Mouse (Mus musculus) CH12.LX (cell line): Measurements from ENCODE around the gene Ndufb4. TPM values are rescaled to one million over a fixed set of nuclear protein-coding genes. Genes with fewer than 3 reads are reported as not detected.

Source experiments
- DNase-seq: peaks from one replicate; pipeline ENCODE4 v3.0.0-alpha.2; 2013; ENCODE audit errors: extremely low read depth
- H3K27ac ChIP-seq: 2 replicates; pipeline ENCODE4 v1.5.1; 2012; ENCODE audit warnings: low read depth, mild to moderate bottlenecking, control low read depth, moderate library complexity; ENCODE audit not compliant: insufficient read depth
- H3K27me3 ChIP-seq: replicated peaks from 2 replicates; pipeline ENCODE3; 2012; ENCODE audit warnings: inconsistent platforms
- H3K36me3 ChIP-seq, 2 experiments: replicated peaks in 1 of 2; 2 replicates each; pipeline versions ENCODE3 to v1.6.1; 2012; ENCODE audit warnings: inconsistent platforms in 1 of 2, low read length in 1 of 2, mild to moderate bottlenecking in 1 of 2, mixed read lengths in 1 of 2, moderate library complexity in 1 of 2; ENCODE audit not compliant: control insufficient read depth in 1 of 2, insufficient read depth in 1 of 2
- H3K4me1 ChIP-seq, 2 experiments: 2 replicates each; pipeline ENCODE4 v1.6.1; 2012; ENCODE audit warnings: inconsistent platforms in 1 of 2, moderate library complexity in 1 of 2; ENCODE audit not compliant: insufficient read depth in 2 of 2, control insufficient read depth in 1 of 2
- H3K4me2 ChIP-seq: 2 replicates; pipeline ENCODE4 v1.6.1; 2012; ENCODE audit warnings: low read depth, mild to moderate bottlenecking, control low read depth; ENCODE audit not compliant: poor library complexity, insufficient read depth, severe bottlenecking
- H3K4me3 ChIP-seq, 3 experiments: fragments of 150-350 bp in 1 of 3; sonication (generic) in 1 of 3; replicated peaks in 1 of 3; 2 replicates each; pipeline versions ENCODE3 to v1.5.1; 2011 to 2012; ENCODE audit warnings: low read depth in 2 of 3, low read length in 2 of 3, mild to moderate bottlenecking in 2 of 3, moderate library complexity in 2 of 3, control low read depth in 1 of 3, improper control_type of control experiment in 1 of 3, inconsistent platforms in 1 of 3, mixed read lengths in 1 of 3; ENCODE audit not compliant: poor library complexity in 1 of 3
- H3K79me2 ChIP-seq: replicated peaks from 2 replicates; pipeline ENCODE4 v1.6.1; 2012; ENCODE audit warnings: mild to moderate bottlenecking, moderate library complexity; ENCODE audit not compliant: control insufficient read depth, poor library complexity, insufficient read depth, severe bottlenecking; ENCODE audit errors: extremely low read depth
- H3K9ac ChIP-seq: 2 replicates; pipeline ENCODE4 v1.6.1; 2012; ENCODE audit warnings: low read depth, mild to moderate bottlenecking, control low read depth, moderate library complexity; ENCODE audit not compliant: insufficient read depth
- H3K9me3 ChIP-seq: replicated peaks from 2 replicates; pipeline ENCODE3; 2012; ENCODE audit warnings: low read length, inconsistent platforms, mixed read lengths
- BHLHE40 ChIP-seq: IDR thresholded peaks from 2 replicates; pipeline ENCODE4 v1.6.1; 2011; ENCODE audit warnings: mild to moderate bottlenecking, low read depth, low read length, improper control_type of control experiment
- CHD2 ChIP-seq: IDR thresholded peaks from 2 replicates; pipeline ENCODE4 v1.6.1; 2011; ENCODE audit warnings: low read length, improper control_type of control experiment
- E2F4 ChIP-seq: IDR thresholded peaks from 2 replicates; pipeline ENCODE4 v1.6.1; 2011; ENCODE audit warnings: low read depth, low read length, improper control_type of control experiment; ENCODE audit not compliant: insufficient replicate concordance
- ELF1 ChIP-seq: IDR thresholded peaks from 2 replicates; pipeline ENCODE4 v1.6.1; 2014; ENCODE audit warnings: low read depth, mild to moderate bottlenecking, inconsistent platforms, low read length, improper control_type of control experiment
- EP300 ChIP-seq: IDR thresholded peaks from 2 replicates; pipeline ENCODE4 v1.6.1; 2011; ENCODE audit warnings: low read length, improper control_type of control experiment
- ETS1 ChIP-seq: conservative IDR thresholded peaks from 2 replicates; pipeline ENCODE4 v1.6.1; 2012; ENCODE audit warnings: low read depth, mild to moderate bottlenecking, inconsistent platforms, low read length, improper control_type of control experiment, moderate library complexity
- GABPA ChIP-seq: IDR thresholded peaks from 2 replicates; pipeline ENCODE4 v1.6.1; 2012; ENCODE audit warnings: low read depth, low read length, improper control_type of control experiment, inconsistent platforms; ENCODE audit not compliant: insufficient replicate concordance
- HCFC1 ChIP-seq: IDR thresholded peaks from 2 replicates; pipeline ENCODE4 v1.6.1; 2012; ENCODE audit warnings: low read depth, mild to moderate bottlenecking, inconsistent platforms, low read length, improper control_type of control experiment
- JUN ChIP-seq: IDR thresholded peaks from 2 replicates; pipeline ENCODE4 v1.6.1; 2011; ENCODE audit warnings: low read depth, mild to moderate bottlenecking, low read length, improper control_type of control experiment, moderate library complexity; ENCODE audit not compliant: insufficient read depth
- JUND ChIP-seq: conservative IDR thresholded peaks from 2 replicates; pipeline ENCODE4 v1.6.1; 2011; ENCODE audit warnings: low read depth, low read length, improper control_type of control experiment
- KAT2A ChIP-seq: IDR thresholded peaks from 2 replicates; pipeline ENCODE4 v1.6.1; 2012; ENCODE audit warnings: low read length, improper control_type of control experiment, inconsistent platforms; ENCODE audit not compliant: insufficient replicate concordance
- MAFK ChIP-seq: IDR thresholded peaks from 2 replicates; pipeline ENCODE4 v1.6.1; 2011; ENCODE audit warnings: low read length, improper control_type of control experiment; ENCODE audit not compliant: insufficient replicate concordance
- MAX ChIP-seq: IDR thresholded peaks from 2 replicates; pipeline ENCODE4 v1.6.1; 2011; ENCODE audit warnings: low read length, improper control_type of control experiment
- MAZ ChIP-seq: IDR thresholded peaks from 2 replicates; pipeline ENCODE4 v1.6.1; 2012; ENCODE audit warnings: low read depth, mild to moderate bottlenecking, inconsistent platforms, low read length, improper control_type of control experiment, moderate library complexity
- MEF2A ChIP-seq: IDR thresholded peaks from 2 replicates; pipeline ENCODE4 v1.6.1; 2014; ENCODE audit warnings: low read depth, mild to moderate bottlenecking, inconsistent platforms, low read length, improper control_type of control experiment, borderline replicate concordance
- MXI1 ChIP-seq: IDR thresholded peaks from 2 replicates; pipeline ENCODE4 v1.6.1; 2011; ENCODE audit warnings: mild to moderate bottlenecking, low read depth, low read length, improper control_type of control experiment
- MYC ChIP-seq: IDR thresholded peaks from 2 replicates; pipeline ENCODE4 v1.6.1; 2011; ENCODE audit warnings: low read depth, mild to moderate bottlenecking, improper control_type of control experiment, low read length
- NELFE ChIP-seq: IDR thresholded peaks from 2 replicates; pipeline ENCODE4 v1.6.1; 2011; ENCODE audit warnings: low read depth, low read length, improper control_type of control experiment
- POLR2A ChIP-seq: IDR thresholded peaks from 2 replicates; pipeline ENCODE4 v1.6.1; 2011; ENCODE audit warnings: low read depth, mild to moderate bottlenecking, improper control_type of control experiment, low read length
- POLR2AphosphoS2 ChIP-seq: IDR thresholded peaks from 2 replicates; pipeline ENCODE4 v1.6.1; 2011; ENCODE audit warnings: low read depth, low read length, improper control_type of control experiment
- SMC3 ChIP-seq: IDR thresholded peaks from 2 replicates; pipeline ENCODE4 v1.6.1; 2011; ENCODE audit warnings: low read depth, low read length, improper control_type of control experiment
- TBP ChIP-seq: conservative IDR thresholded peaks from 2 replicates; pipeline ENCODE4 v1.6.1; 2011; ENCODE audit warnings: low read depth, low read length, improper control_type of control experiment
- TCF12 ChIP-seq: IDR thresholded peaks from 2 replicates; pipeline ENCODE4 v1.6.1; 2014; ENCODE audit warnings: low read depth, mild to moderate bottlenecking, inconsistent platforms, low read length, improper control_type of control experiment
- UBTF ChIP-seq: IDR thresholded peaks from 2 replicates; pipeline ENCODE4 v1.6.1; 2012; ENCODE audit warnings: low read depth, mild to moderate bottlenecking, inconsistent platforms, low read length, improper control_type of control experiment, moderate library complexity
- USF1 ChIP-seq: IDR thresholded peaks from 2 replicates; pipeline ENCODE4 v1.6.1; 2014; ENCODE audit warnings: low read depth, mild to moderate bottlenecking, inconsistent platforms, low read length, improper control_type of control experiment
- USF2 ChIP-seq: conservative IDR thresholded peaks from 2 replicates; pipeline ENCODE4 v1.6.1; 2011; ENCODE audit warnings: low read depth, low read length, improper control_type of control experiment
- ZC3H11A ChIP-seq: IDR thresholded peaks from 2 replicates; pipeline ENCODE4 v1.6.1; 2012; ENCODE audit warnings: low read depth, mild to moderate bottlenecking, inconsistent platforms, low read length, improper control_type of control experiment
- ZMIZ1 ChIP-seq: IDR thresholded peaks from 2 replicates; pipeline ENCODE4 v1.6.1; 2012; ENCODE audit warnings: low read depth, mild to moderate bottlenecking, inconsistent platforms, low read length, improper control_type of control experiment
- ZNF384 ChIP-seq: IDR thresholded peaks from 2 replicates; pipeline ENCODE4 v1.6.1; 2012; ENCODE audit warnings: low read depth, low read length, improper control_type of control experiment, inconsistent platforms
- dilution Hi-C: fragments of 300-500 bp; cut with MboI; formaldehyde crosslinking; loops from 2 replicates; pipeline ENCODE4 v1.14.3; 2020; ENCODE audit warnings: low sequenced_read_pairs; ENCODE audit not compliant: extremely low pct_unique_long_range_greater_than_20kb, extremely low pct_ligation_motif_present
- in situ Hi-C: fragments of 300-500 bp; cut with MboI; formaldehyde crosslinking; loops from 3 replicates; pipeline ENCODE4 v1.14.3; 2019; ENCODE audit warnings: low sequenced_read_pairs, low pct_ligation_motif_present, low pct_unique_long_range_greater_than_20kb, mixed read lengths
- polyA plus RNA-seq: library from polyadenylated mRNA; unstranded; fragments of >175 nt; gene quantifications from 2 replicates; pipeline ENCODE4 v1.2.1, GENCODE M21; 2012; ENCODE audit warnings: low read depth; ENCODE audit not compliant: insufficient read length
- total RNA-seq, 2 experiments: library from RNA; depleted of rRNA; stranded (reverse); fragments of 300-350 nt in 1 of 2; fragments of >200 nt in 1 of 2; gene quantifications; 2 replicates each; pipeline ENCODE4 v1.2.3; 2012 to 2014

The Ndufb4 gene
- total and polyA plus RNA-seq, 3 experiments = 51.8 to 97.4 (median 70.7) TPM

DNA sequence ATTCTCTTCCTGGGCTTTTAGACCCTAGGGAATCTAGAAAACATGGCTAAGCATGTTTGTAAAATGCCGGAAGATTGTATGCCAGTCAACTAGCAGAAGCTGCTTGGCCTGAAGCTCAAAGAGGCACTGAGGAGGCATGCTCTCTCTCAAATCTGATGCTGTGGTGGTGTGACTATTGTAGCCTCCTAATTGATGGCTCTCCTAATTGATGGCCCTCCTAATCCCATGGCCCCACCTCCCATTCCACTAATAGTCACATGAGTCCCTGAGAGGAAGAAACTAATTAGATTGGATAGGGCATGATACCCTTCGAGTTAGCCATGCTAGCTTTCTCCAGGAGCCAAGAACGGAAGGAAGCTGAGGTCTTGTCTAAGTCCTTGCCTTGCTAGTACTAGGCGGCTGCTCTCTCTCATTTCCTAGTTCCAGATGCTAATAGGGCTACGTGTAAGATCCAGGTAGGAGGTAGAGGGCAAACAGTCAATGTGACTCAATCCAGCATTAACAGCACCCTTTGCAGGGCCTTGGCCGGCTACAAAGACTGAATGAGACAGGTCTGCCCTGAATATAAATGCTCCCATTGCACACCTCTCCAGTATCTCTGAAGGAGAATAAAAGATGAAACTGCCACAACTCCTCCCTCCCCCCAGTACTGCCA lies 31.8 kb upstream of the Ndufb4 start:
- H3K27me3 ChIP-seq = no peaks in the 10 kb centered on the region
- no peaks in the 10 kb centered on the region for H3K79me2 ChIP-seq
- in situ Hi-C loops (loop anchor here (5.0 to 25.0 kb wide), 4 partner anchors 126 to 574 kb away; partner anchors contain the start of genes Gtf2e1 and Rabl3), dilution Hi-C loops (no loop called here)
- DNase-seq = no peak
- H3K4me1 ChIP-seq = peaks cover 20 to 60% of the 10 kb centered on the region in 2 experiments
- no peak overlapping the region for H3K4me3 ChIP-seq
- H3K27ac ChIP-seq = no peak overlapping the region
- no peak overlapping the region for H3K4me2 ChIP-seq
- no peaks in the 10 kb centered on the region for H3K9me3 ChIP-seq
- H3K36me3 ChIP-seq = no peaks in the 10 kb centered on the region
- TF ChIP-seq CHD2 (no peak), JUN (no peak), MAFK (no peak), USF2 (no peak), UBTF (no peak), EP300 (no peak), GABPA (no peak), MAZ (no peak), MAX (no peak), ZNF384 (no peak), POLR2A (no peak), ETS1 (no peak), KAT2A (no peak), USF1 (no peak), E2F4 (no peak), ELF1 (no peak), NELFE (no peak), POLR2AphosphoS2 (no peak), HCFC1 (no peak)
- TF ChIP-seq, all 38 proteins: peak for 0
- no peak overlapping the region for H3K9ac ChIP-seq

DNA sequence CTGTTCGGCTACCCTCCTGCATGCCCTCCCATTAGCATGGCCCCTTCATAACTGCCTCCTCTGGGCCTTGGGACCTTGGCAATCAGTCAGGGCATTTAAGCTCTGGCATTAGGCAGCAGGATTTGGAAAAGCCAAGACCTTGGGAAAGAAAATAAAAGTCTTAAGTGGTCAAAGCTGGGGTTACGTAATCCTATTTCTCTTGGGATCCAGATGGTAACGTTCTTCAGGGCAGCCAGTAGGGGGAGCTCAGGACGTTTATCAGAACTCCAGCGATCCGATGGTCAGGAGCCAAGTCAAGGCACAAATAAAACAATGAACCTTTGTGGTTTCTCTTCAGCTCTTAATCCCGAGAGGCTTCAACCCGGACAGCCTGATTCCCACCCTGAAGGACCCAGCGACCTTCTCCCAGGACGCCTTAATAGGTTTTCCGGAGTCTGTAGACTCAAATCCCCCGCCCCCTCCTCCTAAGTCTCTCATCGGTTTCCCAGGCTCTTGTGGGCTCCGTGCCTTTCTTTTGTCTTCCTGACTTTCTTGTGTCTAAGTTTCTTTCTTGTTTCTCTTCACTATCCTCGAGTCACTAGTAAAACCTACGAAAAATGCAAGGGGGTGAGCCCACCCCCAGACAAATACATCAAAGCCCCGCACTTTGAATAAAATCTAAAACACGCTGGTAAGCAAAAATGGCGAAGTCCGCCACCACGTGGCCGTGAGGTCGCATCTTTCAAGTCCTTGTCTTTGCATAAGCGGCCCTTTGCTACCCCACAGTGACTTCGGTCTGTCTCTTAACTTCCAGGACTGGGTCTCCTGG lies 30.6 kb upstream of the Ndufb4 start:
- Histone ChIP-seq H3K9ac (peak overlapping the region; percentile 44), H3K27me3 (no peaks in the 10 kb centered on the region), H3K9me3 (no peaks in the 10 kb centered on the region), H3K27ac (no peak overlapping the region), H3K4me3 (peak overlapping the region; percentile 33 to 53 (median 47)), H3K36me3 (no peaks in the 10 kb centered on the region), H3K4me2 (peak overlapping the region; percentile 76), H3K4me1 (peaks cover 13 to 52% of the 10 kb centered on the region in 2 experiments), H3K79me2 (no peaks in the 10 kb centered on the region)
- in situ Hi-C loops (loop anchor here (5.0 to 25.0 kb wide), 5 partner anchors 127 to 573 kb away; partner anchors contain the start of genes Gtf2e1 and Rabl3), dilution Hi-C loops (no loop called here)
- DNase-seq = peak; percentile 91
- peak; percentile 67; the same call in 1 of the 2 replicates for TF ChIP-seq KAT2A
- TF ChIP-seq MEF2A = peak; percentile 70
- peak; percentile 35 for TF ChIP-seq USF2
- TF ChIP-seq ZMIZ1 = no peak
- peak; percentile 48 for TF ChIP-seq POLR2A
- TF ChIP-seq TBP = peak; percentile 74
- TF ChIP-seq MYC = peak; percentile 95
- TF ChIP-seq UBTF = no peak
- peak; percentile 33; the same call in 1 of the 2 replicates for TF ChIP-seq EP300
- peak; percentile 69; the same call in 1 of the 2 replicates for TF ChIP-seq ZNF384
- TF ChIP-seq ZC3H11A = peak; percentile 25; the same call in 1 of the 2 replicates
- TF ChIP-seq JUND = peak; percentile 71
- TF ChIP-seq ELF1 = no peak; the same call in 1 of the 2 replicates
- peak; percentile 67 for TF ChIP-seq MXI1
- peak; percentile 37; the same call in 1 of the 2 replicates for TF ChIP-seq BHLHE40
- TF ChIP-seq SMC3 = peak; percentile 82
- TF ChIP-seq MAZ = peak; percentile 69; the same call in 1 of the 2 replicates
- TF ChIP-seq JUN = no peak
- peak; percentile 64 for TF ChIP-seq TCF12
